Mouse (Mus musculus): Measurements from ENCODE around the gene Gpsm3.
A peak's percentile ranks its signal among the peaks of the same experiment; 100 is the strongest.

The Gpsm3 gene

DNA sequence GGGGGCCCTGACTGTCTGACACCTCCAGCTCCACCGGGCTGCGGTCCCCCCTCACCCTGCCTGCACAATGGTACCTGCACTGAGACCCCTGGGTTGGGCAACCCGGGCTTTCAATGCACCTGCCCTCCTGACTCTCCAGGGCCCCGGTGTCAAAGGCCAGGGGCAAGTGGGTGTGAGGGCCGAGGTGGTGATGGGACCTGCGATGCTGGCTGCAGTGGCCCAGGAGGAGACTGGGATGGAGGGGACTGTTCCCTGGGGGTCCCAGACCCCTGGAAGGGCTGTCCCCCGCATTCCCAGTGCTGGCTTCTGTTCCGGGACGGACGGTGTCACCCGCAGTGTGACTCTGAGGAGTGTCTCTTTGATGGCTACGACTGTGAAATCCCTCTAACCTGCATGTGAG is 7.1 kb upstream of the Gpsm3 start:
- DNase-seq (ENCODE audit: low spot score in 2 of 2): no peak

DNA sequence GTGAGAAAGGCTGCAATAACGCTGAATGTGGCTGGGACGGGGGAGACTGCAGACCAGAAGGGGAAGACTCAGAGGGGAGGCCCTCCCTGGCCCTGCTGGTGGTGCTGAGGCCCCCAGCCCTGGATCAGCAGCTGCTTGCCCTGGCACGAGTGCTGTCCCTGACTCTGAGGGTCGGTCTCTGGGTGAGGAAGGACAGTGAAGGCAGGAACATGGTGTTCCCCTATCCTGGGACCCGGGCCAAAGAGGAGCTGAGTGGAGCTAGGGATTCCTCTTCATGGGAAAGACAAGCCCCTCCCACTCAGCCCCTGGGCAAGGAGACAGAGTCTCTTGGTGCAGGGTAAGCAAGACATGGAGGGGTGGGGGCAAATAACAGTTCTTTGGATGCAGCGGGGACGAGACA is 6.2 kb upstream of the Gpsm3 start:
- no peak for DNase-seq (ENCODE audit: low spot score in 2 of 2)

DNA sequence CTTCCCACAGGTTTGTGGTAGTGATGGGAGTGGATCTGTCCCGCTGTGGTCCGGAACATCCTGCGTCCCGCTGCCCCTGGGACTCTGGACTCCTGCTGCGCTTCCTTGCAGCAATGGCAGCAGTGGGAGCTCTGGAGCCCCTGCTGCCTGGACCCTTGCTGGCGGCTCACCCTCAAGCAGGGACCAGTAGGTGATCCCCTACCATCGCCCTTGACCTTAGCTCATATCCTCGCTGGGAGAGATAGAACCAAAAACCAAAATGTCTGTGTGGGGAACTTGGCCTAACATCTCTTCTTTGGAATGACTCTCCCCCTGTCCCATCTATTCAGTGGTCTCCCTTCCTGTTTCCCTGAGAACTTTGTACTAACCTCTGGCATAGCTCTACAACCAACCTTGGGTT is 5.8 kb upstream of the Gpsm3 start:
- DNase-seq (ENCODE audit: low spot score in 2 of 2): no peak

DNA sequence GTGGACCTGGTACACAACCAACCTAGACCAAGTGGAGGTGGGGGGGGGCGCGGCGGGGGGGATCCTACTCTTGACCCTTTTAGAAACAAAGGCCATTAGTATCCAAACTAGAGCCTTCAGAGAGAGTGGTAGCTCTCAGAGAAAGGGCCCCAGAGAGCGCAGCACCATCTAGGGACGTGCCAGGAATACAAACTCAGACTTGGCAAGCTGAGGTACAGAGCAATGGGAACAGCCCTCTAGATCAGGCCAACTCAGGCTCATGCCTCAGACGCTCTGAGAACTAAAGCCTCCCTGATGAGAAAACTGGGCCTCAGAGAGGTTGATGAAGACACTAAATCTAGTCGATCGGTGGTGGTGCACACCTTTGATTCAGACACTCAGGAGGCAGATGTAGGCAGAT is 4.5 kb upstream of the Gpsm3 start:
- no peak for DNase-seq (ENCODE audit: low spot score in 2 of 2)

DNA sequence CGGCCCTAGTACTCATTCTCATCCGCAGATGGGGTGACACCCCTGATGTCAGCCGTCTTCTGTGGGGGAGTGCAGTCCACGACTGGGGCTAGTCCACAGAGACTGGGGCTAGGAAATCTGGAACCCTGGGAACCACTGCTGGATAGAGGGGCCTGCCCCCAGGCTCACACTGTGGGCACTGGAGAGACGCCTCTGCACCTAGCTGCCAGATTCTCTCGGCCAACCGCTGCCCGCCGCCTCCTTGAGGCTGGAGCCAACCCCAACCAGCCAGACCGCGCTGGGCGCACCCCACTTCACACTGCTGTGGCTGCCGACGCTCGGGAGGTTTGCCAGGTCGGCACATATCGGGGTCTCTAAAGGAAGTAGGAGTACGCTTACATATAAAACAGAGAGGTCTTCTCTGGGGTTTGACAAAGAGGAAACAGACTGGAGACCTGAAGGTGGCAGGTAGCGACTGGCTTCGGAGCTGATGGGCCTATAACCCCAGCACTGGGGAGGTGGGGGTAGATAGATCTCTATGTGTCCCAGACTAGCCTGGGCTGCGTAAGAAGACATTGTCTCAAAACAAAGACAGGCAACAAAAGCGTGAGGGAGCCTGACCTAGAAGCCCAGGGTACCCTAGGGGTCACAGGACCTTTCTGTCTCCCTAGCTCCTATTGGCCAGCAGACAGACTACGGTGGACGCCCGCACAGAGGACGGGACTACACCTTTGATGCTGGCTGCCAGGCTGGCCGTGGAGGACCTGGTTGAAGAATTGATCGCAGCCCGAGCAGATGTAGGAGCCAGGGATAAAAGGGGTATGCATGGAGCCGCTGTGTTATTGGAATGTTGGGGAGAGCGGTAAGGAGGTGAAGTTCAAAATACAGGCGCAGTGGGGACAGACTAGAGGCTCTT is 3.5 kb upstream of the Gpsm3 start:
- DNase-seq (ENCODE audit: low spot score in 2 of 2): no peak

DNA sequence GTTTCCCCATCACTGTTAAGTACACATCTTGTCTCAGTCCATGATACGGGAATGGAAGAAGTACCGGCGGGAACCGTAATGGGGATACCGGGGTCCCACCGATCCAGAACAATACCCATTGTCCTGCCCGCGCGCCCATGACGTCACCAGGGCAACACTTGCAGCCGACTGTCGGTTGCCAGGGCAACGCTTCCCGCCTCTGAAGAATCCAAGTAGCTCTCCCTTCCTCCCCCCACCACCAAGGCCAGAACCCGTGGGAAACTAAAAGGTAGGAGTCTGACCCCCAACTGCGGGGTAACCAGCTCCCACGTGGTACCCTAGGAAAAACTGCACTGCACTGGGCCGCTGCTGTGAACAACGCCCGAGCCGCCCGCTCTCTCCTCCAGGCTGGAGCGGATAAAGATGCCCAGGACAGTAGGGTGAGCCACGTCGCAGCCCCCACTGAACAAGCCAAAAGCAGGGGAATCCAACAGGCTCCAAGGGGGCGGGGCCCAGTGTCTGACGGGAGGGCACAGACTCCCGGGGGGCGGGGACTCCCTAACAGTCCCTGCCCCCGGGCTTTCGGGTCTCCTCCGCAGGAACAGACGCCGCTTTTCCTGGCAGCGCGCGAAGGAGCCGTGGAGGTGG is 2.7 kb upstream of the Gpsm3 start:
- peak; percentile 53 to 89 for DNase-seq (ENCODE audit: low spot score in 2 of 2)

DNA sequence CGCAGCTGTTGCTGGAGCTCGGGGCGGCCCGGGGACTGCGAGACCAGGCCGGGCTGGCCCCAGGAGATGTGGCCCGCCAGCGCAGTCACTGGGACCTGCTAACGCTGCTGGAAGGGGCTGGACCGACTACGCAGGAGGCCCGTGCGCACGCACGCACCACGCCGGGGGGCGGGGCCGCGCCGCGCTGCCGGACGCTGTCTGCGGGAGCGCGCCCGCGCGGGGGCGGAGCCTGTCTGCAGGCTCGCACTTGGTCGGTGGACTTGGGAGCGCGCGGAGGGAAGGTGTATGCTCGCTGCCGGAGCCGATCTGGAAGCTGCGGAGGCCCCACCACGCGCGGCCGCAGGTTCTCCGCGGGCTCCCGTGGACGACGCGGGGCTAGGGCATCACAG is 2.2 kb upstream of the Gpsm3 start:
- peak; percentile 98 for DNase-seq (ENCODE audit: low spot score in 2 of 2)

DNA sequence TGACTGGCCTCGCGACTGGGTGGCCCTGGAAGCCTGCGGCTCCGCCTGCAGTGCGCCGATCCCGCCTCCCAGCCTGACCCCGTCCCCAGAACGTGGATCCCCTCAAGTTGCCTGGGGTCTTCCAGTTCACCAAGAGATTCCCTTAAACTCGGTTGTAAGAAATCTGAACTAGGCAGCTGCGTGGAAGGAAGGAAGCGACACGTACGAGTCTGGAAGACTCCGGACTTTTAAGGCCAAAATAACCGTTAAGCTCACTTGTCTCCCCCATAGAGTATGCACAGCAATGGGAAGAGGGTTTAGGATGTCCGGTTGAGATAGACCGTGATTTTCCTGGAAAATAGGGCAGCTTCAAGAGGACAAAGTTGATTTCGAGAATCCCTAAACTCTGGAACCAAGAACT is 1.8 kb upstream of the Gpsm3 start:
- no peak for DNase-seq (ENCODE audit: low spot score in 2 of 2)

DNA sequence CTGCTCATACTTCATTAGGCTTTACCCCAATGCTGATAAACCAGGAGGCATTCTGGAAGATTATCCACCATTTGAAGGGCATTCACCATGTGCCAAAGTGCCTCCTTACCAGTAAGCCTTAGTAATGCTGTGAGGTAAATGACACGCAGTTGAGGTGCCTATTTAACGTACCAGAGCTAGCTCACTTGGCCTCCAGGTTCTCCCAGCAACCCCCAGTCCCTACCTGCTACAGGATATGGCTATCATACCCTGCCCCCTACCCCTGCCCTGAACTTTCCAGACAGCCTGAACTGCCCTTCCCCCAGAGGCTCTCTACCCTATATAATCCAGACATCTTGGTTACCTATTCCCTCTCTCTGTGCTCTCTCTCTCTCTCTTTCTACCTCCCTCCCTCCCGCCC is 839 bp upstream of the Gpsm3 start:
- DNase-seq (ENCODE audit: low spot score in 2 of 2): no peak

DNA sequence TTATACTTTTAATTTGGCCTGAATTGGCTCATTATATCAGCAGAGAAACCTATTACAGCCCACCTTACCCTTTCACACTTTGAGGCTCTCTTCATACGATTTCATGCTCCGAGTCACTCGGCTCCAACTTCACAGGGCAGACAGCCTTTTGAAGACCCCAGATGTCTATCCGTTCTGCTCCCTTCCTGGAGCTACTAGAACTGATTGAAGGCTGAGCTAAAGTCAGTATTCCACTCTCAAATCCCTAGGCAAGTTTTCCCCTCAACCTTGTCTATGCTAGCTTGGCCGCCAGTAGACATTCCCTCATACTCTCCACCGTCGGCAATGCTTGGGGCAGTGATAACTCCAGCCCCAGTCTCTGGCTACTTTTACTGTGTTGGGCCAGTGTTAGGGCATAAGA is 400 bp upstream of the Gpsm3 start:
- no peak for DNase-seq (ENCODE audit: low spot score in 2 of 2)

DNA sequence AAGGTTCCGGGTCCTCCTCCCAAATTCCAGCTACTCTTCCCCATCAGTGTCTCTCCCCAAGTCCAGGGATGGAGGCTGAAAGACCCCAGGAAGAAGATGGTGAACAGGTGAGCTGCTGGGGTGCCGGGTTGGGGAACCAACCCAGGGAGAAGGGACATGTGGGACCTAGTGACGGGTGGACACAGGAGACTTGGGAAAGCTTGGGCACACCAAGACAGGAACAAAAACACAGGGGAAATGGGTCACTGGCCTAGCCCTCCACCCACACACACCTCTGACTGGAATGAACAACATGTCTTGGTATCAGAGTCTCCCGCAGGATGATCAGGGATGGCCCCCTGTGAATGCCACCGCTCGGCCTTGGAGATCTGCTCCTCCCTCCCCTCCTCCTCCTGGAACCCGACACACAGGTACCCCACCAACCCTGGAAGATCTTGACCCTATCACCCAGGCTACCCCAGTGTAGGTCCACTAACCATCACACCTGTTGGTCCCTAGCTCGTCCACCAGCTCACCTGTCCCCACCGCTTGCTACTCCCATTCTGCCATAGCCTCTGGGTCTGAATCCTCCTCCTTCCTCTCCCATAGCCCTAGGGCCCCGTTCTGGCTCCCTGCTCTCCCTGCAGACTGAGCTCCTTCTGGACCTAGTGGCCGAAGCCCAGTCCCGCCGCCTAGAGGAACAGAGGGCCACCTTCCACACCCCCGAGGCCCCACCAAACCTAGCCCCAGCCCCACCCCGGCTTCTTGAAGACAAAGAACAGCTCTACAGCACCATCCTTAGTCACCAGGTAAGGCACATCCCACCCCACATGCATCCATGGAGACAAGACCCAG is 765 bp downstream of the Gpsm3 start:
- DNase-seq (ENCODE audit: low spot score in 2 of 2): no peak

DNA sequence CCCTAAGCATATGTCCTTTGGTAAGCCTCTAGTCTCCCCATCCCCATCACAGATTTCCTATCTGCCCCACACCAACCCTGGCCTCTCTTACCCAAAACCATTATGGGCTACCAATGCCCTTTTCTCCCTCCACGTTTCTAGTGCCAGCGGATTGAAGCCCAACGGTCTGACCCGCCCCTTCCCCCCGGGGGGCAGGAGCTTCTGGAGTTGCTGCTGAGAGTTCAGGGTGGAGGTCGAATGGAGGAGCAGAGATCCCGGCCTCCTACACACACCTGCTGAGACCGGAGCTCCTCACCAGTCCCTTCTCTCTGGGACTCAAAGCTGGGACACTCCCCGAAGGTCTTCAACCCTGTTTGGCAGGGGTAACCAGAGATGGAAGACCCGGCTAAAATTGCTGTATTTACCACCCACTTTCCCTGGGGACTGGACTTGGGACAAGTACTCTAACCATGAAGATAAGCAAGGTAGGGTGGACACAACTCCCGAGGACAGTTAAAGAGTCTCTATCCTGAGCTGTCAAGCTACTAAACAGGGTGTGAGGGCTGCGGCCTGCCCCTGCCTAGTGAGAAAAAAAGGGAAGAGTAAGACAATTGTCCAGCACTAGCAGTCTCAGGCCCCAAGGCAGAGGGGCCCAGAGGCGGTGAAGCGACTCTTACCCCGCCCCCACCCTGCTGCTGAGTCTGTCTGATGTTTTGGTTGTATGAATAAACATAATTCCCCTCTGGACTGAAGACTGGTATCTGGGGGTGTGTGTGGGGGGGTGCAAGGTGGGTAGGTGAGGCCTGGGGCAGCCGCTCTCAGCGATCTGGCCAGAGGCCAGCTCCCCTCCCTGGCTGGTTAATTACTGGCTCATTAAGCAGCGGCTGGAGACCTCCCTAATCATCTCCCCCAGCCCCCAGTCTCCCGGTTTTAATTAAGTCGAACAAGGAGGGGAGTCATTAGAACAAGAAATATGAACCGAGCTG is 1.7 kb downstream of the Gpsm3 start, which contains the start of gene Pbx2:
Gene Pbx2, plus strand, starts transcription at position 238 of the 965 bp plus-strand sequence.
- peak in 1 of 2 experiments; percentile 50 for DNase-seq (ENCODE audit: low spot score in 2 of 2)

DNA sequence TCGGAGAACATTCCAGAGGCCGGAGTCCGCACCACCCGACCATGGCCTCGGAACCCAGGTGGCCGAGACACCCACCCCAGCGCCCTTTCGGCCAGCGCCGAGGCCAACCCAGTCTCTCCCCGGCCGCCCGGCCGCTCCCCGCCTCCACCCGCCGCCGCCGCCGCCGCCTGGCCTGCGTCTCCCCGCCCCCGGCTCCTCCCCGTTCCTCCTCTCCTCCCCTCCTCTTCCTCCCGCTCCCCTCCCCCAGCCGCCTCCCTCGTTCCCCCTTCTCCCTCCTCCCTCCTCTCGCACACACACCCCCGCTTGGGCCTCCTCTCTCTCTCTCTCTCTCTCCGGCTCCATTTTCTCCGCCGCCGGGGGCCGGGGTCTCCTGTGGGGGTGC is 2.4 kb downstream of the Gpsm3 start:
- DNase-seq (ENCODE audit: low spot score in 2 of 2): peak; percentile 88 to 89

DNA sequence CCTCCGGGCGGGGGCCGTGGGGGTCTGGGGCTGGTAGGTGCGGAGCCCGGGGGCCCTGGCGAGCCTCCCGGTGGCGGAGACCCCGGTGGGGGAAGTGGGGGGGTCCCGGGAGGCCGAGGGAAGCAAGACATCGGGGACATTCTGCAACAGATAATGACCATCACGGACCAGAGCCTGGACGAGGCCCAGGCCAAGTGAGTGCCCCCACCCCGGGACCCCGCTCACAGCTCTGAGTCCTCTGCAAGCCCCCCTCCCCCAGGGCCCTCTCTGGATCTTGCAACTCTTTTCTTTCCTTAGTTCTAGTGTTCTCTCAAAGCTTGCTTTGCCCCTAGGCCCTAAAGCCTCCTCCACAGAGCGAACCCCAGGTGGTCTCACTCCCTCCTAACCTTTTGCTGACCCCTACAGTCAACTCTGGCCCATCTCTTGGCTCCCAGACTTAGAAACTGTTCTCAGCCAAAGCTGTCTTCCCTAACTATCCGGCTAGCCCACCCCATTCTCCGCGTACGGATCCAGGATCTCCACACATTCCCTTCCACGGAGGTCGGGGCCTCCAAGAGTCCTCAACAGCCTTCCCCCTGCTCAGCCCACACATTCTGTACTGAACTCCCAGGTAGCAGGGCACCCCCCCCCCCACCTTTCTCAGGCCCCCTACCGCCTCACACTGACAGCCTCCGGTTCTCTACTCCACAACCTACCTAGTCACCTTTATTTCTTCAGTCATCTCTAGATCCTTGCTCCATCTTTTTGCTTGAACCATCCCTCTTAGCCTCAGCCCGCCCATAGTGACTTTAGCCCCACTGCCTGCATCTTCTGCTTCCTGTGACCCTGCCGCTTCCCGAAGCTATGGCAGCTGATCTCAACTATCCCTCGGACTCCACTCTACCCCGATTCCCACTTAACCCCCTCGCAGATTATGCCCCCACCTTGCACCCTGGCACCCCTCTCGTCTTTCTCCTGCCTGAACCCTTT is 3.3 kb downstream of the Gpsm3 start:
- peak in 1 of 2 experiments; percentile 42 for DNase-seq (ENCODE audit: low spot score in 2 of 2)

DNA sequence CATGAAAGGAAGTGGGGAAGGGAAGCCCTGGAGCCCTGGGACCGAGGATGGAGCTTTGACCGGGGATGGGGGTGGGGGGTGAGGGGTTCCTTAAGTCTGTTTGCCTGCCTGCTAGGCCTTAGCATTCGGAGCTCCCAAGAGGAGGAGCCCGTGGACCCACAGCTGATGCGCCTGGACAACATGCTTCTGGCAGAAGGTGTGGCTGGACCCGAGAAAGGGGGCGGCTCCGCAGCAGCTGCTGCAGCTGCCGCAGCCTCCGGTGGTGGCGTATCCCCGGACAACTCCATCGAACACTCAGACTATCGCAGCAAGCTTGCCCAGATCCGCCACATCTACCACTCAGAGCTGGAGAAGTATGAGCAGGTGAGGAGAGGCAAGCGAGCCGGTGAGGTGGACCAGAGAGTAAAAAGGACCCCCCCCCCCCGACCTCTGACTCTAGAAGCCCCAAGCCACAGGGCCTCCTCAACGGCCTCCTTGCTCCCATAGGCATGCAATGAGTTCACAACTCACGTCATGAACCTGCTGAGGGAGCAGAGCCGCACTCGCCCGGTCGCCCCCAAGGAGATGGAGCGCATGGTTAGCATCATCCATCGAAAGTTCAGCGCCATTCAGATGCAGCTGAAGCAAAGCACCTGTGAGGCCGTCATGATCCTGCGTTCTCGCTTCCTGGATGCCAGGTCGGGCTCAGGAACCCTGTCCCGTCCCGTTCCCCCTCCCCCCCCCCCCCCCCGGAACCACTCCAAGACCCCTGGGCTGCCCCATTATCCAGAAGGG is 4.3 kb downstream of the Gpsm3 start:
- no peak for DNase-seq (ENCODE audit: low spot score in 2 of 2)

DNA sequence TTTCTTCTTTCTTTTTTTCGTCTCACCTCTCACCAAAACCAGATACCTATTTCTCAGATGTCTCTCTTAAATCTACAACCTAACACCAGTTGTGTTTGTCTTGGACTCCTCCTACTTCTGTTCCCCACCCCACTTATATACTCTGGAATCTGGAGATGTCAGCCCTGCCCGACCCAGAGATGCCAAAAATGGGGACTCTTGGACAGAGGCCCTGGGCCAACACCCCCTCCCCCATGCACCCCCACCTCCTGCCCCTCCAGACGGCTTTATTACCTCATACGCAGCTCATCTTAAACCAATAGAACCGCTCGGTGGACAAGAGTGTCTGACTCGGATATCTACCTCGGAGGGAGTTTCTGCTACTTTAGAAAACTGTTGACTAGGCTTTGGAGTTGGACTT is 6.5 kb downstream of the Gpsm3 start:
- DNase-seq (ENCODE audit: low spot score in 2 of 2): no peak

DNA sequence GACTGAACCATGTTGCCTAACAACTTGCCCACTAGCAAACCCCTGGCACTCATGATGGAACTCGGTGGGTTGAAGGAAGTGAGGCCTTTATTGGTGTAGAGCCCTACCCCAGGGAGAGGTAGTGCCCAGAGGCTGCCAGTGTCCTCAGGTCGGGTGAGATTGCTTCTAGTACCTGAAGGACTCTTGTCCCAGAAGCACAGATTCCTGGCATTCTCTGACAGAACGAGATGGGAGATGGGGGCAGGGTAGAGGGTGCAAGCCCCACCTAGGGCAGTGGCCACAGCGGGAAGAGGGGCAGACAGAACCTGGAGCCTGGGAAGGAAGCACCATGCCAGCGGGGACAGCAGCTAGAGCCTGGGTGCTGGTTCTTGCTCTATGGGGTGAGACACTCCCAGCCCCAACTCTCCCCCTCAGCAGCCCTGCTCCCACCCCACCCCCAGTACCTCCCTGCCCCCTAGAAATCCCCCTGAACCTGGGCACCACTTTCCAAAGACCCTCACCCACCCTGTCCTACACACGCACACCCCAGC is 8.0 kb downstream of the Gpsm3 start, which contains the start of gene Ager:
Gene Ager, plus strand, starts transcription at position 297 of the 530 bp plus-strand sequence.
- DNase-seq (ENCODE audit: low spot score in 2 of 2): no peak

DNA sequence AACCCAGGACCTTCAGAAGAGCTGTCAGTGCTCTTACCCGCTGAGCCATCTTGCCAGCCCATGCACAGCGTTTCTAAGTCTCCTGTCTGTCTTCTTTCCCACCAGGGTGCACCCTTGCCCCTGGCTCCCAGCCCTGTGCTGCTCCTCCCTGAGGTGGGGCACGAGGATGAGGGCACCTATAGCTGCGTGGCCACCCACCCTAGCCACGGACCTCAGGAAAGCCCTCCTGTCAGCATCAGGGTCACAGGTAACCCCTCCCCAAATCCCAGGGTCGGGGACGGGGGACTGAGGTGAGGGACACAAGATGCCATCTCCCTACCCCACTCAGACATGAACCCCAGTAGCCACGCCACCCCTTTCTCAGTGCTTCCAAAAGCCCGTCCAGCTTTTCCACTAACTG is 10.3 kb downstream of the Gpsm3 start:
- no peak for DNase-seq (ENCODE audit: low spot score in 2 of 2)

DNA sequence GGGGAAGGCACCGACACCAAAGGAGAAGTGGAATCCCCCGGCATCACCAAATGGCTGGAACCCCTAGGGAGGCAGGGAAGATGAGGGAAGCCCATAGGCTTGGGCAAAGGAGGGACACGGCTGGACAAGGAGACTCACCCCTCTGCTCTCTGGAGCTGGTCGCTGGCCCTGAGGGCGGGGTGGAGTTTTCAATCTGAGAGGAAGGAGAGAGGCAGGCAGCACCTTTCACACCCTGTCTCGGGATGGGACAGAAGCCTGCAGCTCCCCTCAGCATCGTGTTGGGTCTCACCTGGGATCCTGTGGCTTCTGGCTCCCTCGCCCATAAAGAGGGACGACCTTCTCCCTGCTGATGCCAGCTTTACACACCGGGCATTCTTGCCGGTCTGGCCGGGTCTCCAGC is 12.2 kb downstream of the Gpsm3 start:
- no peak for DNase-seq (ENCODE audit: low spot score in 2 of 2)
